Mouse (Mus musculus): Measurements from ENCODE around the gene Abhd16b. TPM values are rescaled to one million over a fixed set of nuclear protein-coding genes. Genes with fewer than 3 reads are reported as not detected.

The Abhd16b gene
- not detected in 2 replicates for polyA plus RNA-seq (2012; rRNA removed)

GRCm38 (mm10) chr2:181493156-181493927, at the start of gene Abhd16b:
TSS of gene Abhd16b (plus strand) at chr2:181493206.
- DNase-seq (ENCODE audit: extremely low spot score in 1 of 2, low spot score in 1 of 2): no peak

DNA sequence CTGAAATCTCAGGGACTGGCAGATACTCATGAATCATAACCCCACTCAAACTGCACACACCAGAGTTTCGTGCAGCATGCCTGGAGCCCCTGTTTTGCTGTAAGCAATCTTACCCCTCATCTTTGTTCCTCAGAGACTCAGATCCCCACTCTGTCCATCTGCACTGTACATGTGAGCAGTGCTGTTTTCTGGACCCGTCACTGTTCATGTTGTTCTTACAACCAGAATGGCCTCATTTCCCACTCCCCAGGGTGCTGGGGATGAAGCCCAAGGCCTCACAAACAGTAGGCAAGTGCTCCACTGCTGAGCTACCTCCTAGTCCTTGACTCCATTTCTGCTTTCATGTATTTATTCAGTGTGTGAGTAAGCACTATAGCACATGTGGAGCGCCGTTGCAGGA, 40.8 kb upstream of the Abhd16b start:
- no peak for DNase-seq (ENCODE audit: extremely low spot score in 1 of 2, low spot score in 1 of 2)

DNA sequence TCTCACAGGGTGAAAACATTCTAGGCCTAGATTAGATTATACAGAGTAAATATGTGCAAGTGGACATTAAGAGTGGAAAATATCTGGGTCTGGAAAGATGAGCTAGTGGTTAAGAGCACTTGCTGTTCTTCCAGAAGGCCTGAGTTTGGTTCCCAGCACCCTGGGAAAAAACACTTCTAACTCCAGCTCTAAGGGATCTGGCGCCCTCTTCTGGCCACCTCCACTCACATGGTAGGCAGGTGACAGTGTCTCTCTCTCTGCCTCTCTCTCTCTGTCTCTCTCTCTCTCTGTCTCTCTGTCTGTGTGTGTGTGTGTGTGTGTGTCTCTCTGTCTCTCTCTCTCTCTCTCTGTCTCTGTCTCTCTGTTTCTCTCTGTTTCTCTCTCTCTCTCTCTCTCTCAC, 39.7 kb upstream of the Abhd16b start:
- no peak for DNase-seq (ENCODE audit: extremely low spot score in 1 of 2, low spot score in 1 of 2)

DNA sequence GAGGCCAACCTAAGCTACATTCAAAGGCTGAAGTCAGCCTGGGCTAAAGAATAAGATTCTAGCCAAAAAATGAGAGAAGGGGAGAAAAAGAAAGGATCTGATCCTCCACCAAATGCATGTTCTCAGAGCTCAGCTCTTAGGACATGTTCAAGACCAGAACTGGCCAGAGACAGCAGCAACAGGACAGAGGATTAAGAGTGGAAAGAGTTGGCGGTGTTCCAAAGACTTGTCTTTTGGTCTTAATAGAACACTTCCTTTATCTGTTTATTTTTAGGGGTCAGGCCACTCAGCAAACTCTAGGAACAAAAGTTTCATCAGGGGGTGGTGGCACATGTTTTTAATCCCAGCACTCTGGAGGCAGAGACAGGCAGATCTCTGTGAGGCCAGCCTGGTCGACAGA, 37.1 kb upstream of the Abhd16b start:
- DNase-seq (ENCODE audit: extremely low spot score in 1 of 2, low spot score in 1 of 2): no peak

- peak in 1 of 2 experiments; percentile 45 for DNase-seq (ENCODE audit: extremely low spot score in 1 of 2, low spot score in 1 of 2)
Observed at GRCm38 (mm10) chr2:181457831-181458230, 35.2 kb upstream of the Abhd16b start.

GRCm38 (mm10) chr2:181458411-181459152, 34.4 kb upstream of the Abhd16b start:
- DNase-seq (ENCODE audit: extremely low spot score in 1 of 2, low spot score in 1 of 2): peak in 1 of 2 experiments; percentile 9

GRCm38 (mm10) chr2:181459153-181459672, 33.8 kb upstream of the Abhd16b start, which contains the start of gene Zbtb46:
TSS of gene Zbtb46 (minus strand) at chr2:181459426.
- DNase-seq (ENCODE audit: extremely low spot score in 1 of 2, low spot score in 1 of 2): peak in 1 of 2 experiments; percentile 64

DNA sequence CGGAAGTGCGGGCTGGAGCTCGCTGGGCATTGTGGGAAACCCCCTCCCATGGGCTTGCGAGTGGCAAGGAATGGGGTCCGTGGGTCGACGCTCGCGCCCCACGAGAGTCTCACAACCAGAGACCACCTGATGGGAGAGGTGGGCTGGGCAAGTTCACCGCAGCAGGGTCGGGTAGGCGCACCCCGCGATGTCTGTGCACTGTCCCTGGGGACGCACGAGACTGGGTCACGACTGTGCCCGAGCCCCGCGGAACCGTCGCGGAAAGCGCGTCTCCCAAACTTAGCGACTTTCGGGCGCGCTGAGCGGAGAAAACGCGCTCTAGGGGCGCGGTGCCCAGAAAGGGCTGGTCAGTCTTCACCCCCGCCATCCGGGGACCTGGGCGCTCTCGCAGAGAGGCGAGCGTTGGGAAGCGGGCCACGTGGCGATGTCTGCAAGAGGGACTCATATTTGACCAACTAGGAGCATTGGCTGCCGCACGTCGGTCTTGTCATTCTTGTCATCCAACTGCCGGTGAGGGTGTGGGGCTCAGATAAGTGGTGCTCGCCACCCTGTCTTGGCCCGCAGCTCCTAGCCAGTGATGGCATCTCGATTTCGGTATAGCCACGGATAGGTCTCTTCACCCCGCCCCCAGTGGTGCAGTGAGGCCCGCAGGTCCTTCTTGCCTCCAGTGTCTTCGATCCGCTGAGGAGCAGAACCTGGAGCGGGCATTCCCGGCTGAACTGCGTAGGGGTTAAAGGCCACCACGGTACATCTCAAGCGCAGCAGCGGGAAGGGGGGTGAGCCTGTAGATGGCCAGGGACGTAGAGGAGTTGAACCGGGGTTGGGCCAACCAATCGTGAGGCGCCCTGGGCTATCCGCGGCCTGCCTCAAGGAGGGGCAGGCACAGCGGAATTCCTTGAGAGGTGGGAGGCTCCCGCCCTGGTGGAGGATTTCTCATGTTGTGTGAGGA, 33.1 kb upstream of the Abhd16b start:
- DNase-seq (ENCODE audit: extremely low spot score in 1 of 2, low spot score in 1 of 2): peak in 1 of 2 experiments; percentile 29

DNA sequence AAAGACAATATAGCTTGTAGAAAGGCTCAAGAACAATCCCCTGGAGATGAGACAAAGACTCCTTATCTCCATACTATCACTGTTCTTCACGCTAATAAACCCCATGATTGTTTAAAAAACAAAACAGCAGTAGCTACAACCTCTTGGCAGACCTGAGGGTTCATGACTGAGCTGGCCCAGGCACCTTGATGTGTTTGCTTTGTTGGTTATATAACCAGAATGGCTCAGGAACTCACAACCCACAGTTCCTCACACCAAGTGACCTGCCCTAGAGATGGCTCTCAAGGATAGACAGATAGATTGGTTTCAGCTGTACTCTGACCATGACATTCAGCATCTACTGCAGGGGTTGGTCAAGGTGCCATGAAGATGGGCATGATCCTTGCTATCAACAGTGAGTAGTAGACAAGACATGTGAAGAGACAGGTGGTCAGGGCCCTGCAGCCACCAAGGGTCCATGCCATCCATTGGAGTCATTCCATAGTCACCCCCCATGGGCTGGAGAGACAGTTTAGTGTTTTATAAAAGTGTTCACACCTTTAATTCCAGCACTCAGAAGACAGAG, 31.4 kb upstream of the Abhd16b start:
- DNase-seq (ENCODE audit: extremely low spot score in 1 of 2, low spot score in 1 of 2): no peak

- DNase-seq (ENCODE audit: extremely low spot score in 1 of 2, low spot score in 1 of 2): no peak
Observed at GRCm38 (mm10) chr2:181462604-181463003, 30.4 kb upstream of the Abhd16b start.

DNA sequence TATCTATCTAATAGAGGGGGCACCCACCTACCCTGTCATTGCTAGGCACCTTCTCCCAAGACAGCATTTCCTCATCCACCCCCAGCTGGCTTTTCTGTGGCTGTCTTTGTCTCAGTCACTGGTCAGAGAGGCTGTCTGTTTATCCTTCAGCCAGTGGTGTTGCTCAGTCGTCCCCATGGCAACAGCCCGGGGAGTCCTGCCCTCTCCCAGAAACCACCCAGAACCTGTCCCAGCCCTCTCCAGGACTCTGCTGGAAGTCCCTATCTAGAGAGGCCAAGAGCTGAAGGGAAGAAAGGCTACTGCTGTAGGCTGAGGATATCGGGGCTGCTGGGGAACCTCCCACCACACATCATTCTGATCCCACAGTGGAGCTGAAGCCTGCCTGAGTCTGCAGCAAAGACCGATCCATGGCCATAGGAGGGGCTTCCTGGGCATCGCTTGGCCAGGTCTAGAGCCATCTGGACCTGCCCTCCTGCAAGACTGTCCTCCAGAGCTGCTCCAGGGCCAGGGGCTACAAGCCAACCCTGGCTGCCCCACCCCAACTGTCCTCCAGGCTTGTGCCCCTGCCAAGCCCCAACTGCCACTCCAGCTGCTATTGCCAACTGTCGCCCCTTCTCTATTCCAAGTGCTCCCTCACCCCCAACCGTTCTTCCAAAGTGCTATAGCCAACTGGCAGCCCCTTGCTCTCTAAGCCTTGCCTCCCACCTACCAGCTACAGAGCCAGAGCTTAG, 29.8 kb upstream of the Abhd16b start:
- DNase-seq (ENCODE audit: extremely low spot score in 1 of 2, low spot score in 1 of 2): peak in 1 of 2 experiments; percentile 50

DNA sequence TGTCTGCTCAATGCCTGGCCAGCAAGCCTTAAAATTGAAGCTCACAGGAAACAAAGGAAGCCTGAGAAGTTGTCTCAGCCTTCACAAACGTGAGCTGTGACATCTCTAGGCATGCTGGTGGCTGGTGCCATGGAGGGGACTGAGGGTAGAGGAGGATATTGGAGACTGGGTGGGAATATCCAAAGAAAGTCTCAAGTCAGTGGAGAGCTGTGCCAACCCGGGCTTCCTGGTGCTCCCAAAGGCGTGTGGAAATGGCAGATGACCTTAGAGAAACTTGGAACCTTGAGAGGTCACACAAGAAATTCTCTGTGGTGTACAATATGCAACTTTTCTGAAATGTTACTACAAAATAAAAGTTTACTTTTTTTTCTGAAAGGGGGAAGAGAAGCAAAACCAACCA, 27.6 kb upstream of the Abhd16b start:
- no peak for DNase-seq (ENCODE audit: extremely low spot score in 1 of 2, low spot score in 1 of 2)

DNA sequence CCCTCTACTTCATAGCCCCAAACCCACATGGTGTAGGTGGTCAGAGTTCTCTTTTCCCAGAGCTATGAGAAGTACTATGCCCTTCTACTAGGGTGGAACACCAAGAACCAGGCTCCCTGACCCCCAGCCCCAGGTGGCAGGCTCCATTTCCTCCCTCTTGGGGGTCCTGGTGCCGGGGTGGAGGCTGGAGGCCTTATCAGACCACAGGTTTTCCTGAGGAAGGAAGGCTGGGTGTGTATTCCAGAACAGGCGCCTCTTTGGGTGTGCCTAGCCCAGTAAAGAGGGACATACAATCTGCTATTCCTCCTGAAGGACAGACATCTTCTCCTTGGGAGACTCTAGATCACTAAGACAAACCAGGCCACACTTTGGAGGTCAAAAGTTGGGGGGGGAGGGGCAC, 22.7 kb upstream of the Abhd16b start:
- no peak for DNase-seq (ENCODE audit: extremely low spot score in 1 of 2, low spot score in 1 of 2)

DNA sequence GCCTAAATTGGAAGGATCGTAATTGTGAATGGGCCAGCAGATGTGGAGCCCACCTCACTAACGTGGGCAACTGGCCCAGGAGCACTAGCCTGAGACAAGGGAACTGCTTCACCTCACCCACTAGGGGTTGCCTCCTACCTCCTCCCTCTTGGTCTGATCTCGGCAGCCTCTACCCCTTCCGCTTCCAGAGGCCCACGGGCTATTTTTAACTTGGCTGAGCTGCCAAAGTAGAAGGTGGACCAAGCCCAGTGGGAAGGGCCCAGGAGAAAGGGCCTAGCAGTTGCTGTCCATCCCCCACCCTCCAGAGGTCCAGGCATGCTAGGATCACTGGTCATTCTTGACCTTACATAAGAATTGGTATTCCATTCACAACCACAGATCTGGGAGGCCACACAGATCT, 21.8 kb upstream of the Abhd16b start:
- DNase-seq (ENCODE audit: extremely low spot score in 1 of 2, low spot score in 1 of 2): no peak

- peak in 1 of 2 experiments; percentile 53 for DNase-seq (ENCODE audit: extremely low spot score in 1 of 2, low spot score in 1 of 2)
Observed at GRCm38 (mm10) chr2:181472256-181472827, 20.7 kb upstream of the Abhd16b start.

GRCm38 (mm10) chr2:181483120-181483519, 9.9 kb upstream of the Abhd16b start:
- no peak for DNase-seq (ENCODE audit: extremely low spot score in 1 of 2, low spot score in 1 of 2)

DNA sequence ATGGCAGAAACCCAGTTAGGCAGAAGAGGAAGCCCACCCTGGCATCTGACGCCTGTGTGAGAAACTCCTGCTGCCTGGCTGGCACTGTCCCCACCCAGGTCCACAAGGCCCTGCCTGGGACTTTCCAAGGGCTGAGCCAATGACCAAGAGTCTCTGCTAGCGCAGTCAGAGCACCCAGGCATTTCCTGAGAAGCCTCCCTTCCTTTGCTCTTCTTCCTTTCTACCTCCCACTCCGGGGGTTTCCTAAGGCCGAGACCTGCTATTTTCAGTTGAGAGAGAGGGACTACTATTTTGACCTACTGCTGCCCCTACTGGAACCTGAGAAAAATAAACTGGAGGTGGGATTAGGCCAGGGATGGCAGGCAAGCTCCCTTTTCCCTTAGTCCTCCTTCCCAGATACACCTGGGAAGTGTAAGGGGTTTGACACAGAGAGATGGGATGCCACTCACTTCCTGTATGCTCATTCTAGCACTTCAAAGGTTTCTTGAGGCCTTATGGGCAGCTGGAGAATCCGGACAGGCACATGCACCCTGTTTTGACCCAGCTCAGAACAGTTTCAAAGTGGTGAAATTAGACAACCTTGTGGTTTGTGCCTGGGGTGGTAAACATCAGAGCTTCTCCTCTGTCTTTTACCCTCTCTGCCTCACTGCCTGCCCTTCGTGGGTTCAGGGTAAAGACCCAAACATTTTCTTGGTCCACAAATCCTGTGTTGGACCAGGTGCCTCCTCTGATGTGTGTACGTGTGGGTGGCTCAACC, 9.3 kb upstream of the Abhd16b start:
- no peak for DNase-seq (ENCODE audit: extremely low spot score in 1 of 2, low spot score in 1 of 2)

- no peak for DNase-seq (ENCODE audit: extremely low spot score in 1 of 2, low spot score in 1 of 2)
Observed at GRCm38 (mm10) chr2:181484456-181485233, 8.4 kb upstream of the Abhd16b start.
